ENCODE assay signal across 8 mouse cellular contexts in the genomic region with DNA sequence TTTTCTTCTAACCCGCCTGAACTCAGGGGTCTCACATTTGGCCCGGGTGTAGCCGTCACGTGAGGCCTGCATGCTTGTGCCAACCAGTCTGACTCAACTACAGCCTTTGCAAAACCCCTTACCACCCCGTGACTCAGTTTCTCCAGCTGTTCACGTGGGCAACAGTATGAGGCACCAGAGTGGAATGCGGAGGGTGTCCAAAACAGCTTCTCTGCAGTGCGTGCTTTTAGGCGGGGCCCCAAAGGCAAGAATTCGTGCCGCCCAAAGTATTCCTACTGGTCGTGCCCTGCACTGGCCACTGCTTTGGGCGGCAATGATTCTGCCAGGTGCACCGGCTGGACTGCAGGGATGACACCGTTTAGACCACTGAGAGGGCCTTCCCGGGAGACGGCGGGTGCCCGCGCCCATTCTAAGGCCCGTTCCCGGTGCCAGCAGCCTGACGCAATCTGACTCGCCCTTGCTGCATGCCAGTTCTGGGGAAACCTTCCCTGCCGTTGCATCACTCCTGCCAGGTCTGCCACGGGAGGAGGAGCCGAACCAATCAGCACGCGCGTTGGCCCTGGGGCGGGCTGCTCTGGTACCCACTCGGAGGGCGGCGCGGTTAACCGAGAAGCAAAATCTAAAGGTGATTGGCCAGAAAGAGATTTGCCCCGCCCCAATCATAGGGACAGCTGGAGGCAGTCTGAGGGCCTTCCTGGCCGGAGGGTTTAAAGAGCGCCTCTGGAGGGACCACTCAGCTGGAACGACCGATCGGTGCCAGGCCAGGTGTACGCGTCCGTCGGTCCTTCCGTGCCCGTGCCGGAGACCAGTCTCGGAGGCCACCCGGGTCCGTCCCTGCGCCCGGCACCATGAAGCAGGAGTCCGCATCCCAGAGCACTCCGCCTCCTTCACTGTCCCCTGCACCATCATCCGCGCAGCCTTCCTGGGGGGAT. TPM values are rescaled to one million over a fixed set of nuclear protein-coding genes. Genes with fewer than 3 reads are reported as not detected.
DNase-seq lines count a peak whose midpoint lies in the region; ATAC-seq and TF ChIP-seq lines count a peak whose summit lies in the region.

Chac1 (plus strand) TSS at position 675 of the 932 bp plus-strand sequence.

- TF ChIP-seq EP300 in liver, postnatal 0 days (IDR thresholded peaks at IDR 0.05; ENCODE audit: low read depth) = no peak

- H3K4me1 ChIP-seq in forebrain, embryonic 12.5 days = peaks cover 14% of the 10 kb centered on the region
- H3K4me1 ChIP-seq in liver, postnatal 0 days (ENCODE audit: insufficient read depth) = peaks cover 15% of the 10 kb centered on the region
- H3K4me1 ChIP-seq in neural tube, embryonic 15.5 days = peaks cover 18% of the 10 kb centered on the region

- H3K36me3 ChIP-seq in forebrain, embryonic 12.5 days (replicated peaks) = no peaks in the 10 kb centered on the region
- H3K36me3 ChIP-seq in liver, postnatal 0 days (replicated peaks; ENCODE audit: insufficient read depth, low read length) = no peaks in the 10 kb centered on the region
- peaks cover 7% of the 10 kb centered on the region for H3K36me3 ChIP-seq in neural tube, embryonic 15.5 days

- peak; percentile 92 for DNase-seq in ES-CJ7 (ENCODE audit: low read depth, low spot score)
- peak; percentile 86 to 88 for DNase-seq in heart, postnatal 10 days
- peak; percentile 93 for DNase-seq in layer of hippocampus, adult 11-12 months (ENCODE audit: low spot score)
- DNase-seq in liver, postnatal 0 days = peak; percentile 85
- peak; percentile 85 for DNase-seq in testis, postnatal 14 days (ENCODE audit: low spot score)

- peak; percentile 84 for ATAC-seq in cerebellum, adult (ENCODE audit: insufficient number of reproducible peaks, low FRiP score, low TSS enrichment)
- ATAC-seq in forebrain, embryonic 12.5 days (ENCODE audit: low FRiP score) = peak; percentile 96
- peak; percentile 93 for ATAC-seq in liver, postnatal 0 days
- ATAC-seq in neural tube, embryonic 15.5 days (ENCODE audit: low FRiP score) = peak; percentile 98

- H3K4me2 ChIP-seq in forebrain, embryonic 12.5 days = peak within 1 kb of the TSS; percentile 89
- peak within 1 kb of the TSS; percentile 84 for H3K4me2 ChIP-seq in liver, postnatal 0 days (ENCODE audit: low read depth, low read length)
- H3K4me2 ChIP-seq in neural tube, embryonic 15.5 days = peak within 1 kb of the TSS; percentile 98

- WGBS in forebrain, embryonic 12.5 days = 5% methylated on average over 58 of the region's 58 CpGs
- 8% methylated on average over 49 of the region's 58 CpGs for WGBS in liver, postnatal 0 days (ENCODE audit: insufficient replicate concordance)
- WGBS in neural tube, embryonic 15.5 days = 6% methylated on average over 58 of the region's 58 CpGs

- H3K9me3 ChIP-seq in forebrain, embryonic 12.5 days = no peaks in the 10 kb centered on the region
- H3K9me3 ChIP-seq in liver, postnatal 0 days (ENCODE audit: low read length) = no peaks in the 10 kb centered on the region
- no peaks in the 10 kb centered on the region for H3K9me3 ChIP-seq in neural tube, embryonic 15.5 days (replicated peaks)

- H3K27me3 ChIP-seq in forebrain, embryonic 12.5 days = peaks cover 36% of the 10 kb centered on the region
- H3K27me3 ChIP-seq in liver, postnatal 0 days (ENCODE audit: insufficient read depth, low read length) = peaks cover 21% of the 10 kb centered on the region
- H3K27me3 ChIP-seq in neural tube, embryonic 15.5 days (replicated peaks) = peaks cover 13% of the 10 kb centered on the region; the same call in 1 of the 2 replicates

- intact Hi-C loops in heart, postnatal 10 days (cut with DNase I) = no loop called here

- H3K27ac ChIP-seq in forebrain, embryonic 12.5 days = no peak within 1 kb of the TSS
- no peak within 1 kb of the TSS for H3K27ac ChIP-seq in liver, postnatal 0 days (ENCODE audit: low read depth)
- peak within 1 kb of the TSS; percentile 67 for H3K27ac ChIP-seq in neural tube, embryonic 15.5 days (replicated peaks)

- H3K9ac ChIP-seq in forebrain, embryonic 12.5 days = peak within 1 kb of the TSS; percentile 58
- H3K9ac ChIP-seq in liver, postnatal 0 days (replicated peaks) = peak within 1 kb of the TSS; percentile 55
- H3K9ac ChIP-seq in neural tube, embryonic 15.5 days (replicated peaks) = peak within 1 kb of the TSS; percentile 75

- no peak for TF ChIP-seq CTCF in liver, postnatal 0 days (IDR thresholded peaks at IDR 0.05; ENCODE audit: low read depth)

- peak within 1 kb of the TSS; percentile 61 for H3K4me3 ChIP-seq in forebrain, embryonic 12.5 days (replicated peaks)
- peak within 1 kb of the TSS; percentile 61 for H3K4me3 ChIP-seq in liver, postnatal 0 days (ENCODE audit: low read depth, low read length)
- H3K4me3 ChIP-seq in neural tube, embryonic 15.5 days (replicated peaks) = peak within 1 kb of the TSS; percentile 70

RNA-seq across cellular contexts. Expression of gene Chac1, which starts in this region (rescaled TPM):
- polyA plus RNA-seq in forebrain, embryonic 12.5 days (2016; fragmentation: Nextera tagmentation; extraction: Ambion mirVana) = 2.4 and 2.7 TPM in 2 replicates
- 1 to 10 TPM; 3.5 to 7.5 TPM for total RNA-seq in heart, postnatal 10 days (2021)
- polyA plus RNA-seq in liver, postnatal 0 days (2015; fragmentation: Nextera tagmentation; extraction: Ambion mirVana) = 0.35 and 0.36 TPM in 2 replicates
- polyA plus RNA-seq in neural tube, embryonic 15.5 days (2015; fragmentation: Nextera tagmentation; extraction: Ambion mirVana) = 11.3 and 12.1 TPM in 2 replicates

Comparison
In these comparisons a context has a peak if more than half of its experiments do, and no peak if none do; other contexts are left out.
1. Peak in DNase-seq, ATAC-seq, H3K4me3 ChIP-seq, H3K9ac ChIP-seq and H3K4me2 ChIP-seq in liver, postnatal 0 days; RNA of the gene not detected or under 1 TPM.